Mouse (Mus musculus) adrenal gland, adult 8-10 months (tissue): ENCODE data around the gene Vps72. TPM values are rescaled to one million over a fixed set of nuclear protein-coding genes. Genes with fewer than 3 reads are reported as not detected.

ENCODE experiments used
- DNase-seq: peaks from one replicate; pipeline ENCODE4 v3.0.0; 2022
- microRNA-seq, 2 experiments: library from miRNA; unstranded; fragments of <30 nt; microRNA quantifications; one replicate each; pipeline ENCODE4 v1.2.0; 2022
- total RNA-seq, 4 experiments: library from RNA; stranded (reverse); gene quantifications; 2 replicates each; pipeline ENCODE4 v1.2.4; 2022

Vps72 gene
- total RNA-seq, 4 experiments from 2014 or later: 54.8 to 72.9 (median 63.4) TPM

DNA sequence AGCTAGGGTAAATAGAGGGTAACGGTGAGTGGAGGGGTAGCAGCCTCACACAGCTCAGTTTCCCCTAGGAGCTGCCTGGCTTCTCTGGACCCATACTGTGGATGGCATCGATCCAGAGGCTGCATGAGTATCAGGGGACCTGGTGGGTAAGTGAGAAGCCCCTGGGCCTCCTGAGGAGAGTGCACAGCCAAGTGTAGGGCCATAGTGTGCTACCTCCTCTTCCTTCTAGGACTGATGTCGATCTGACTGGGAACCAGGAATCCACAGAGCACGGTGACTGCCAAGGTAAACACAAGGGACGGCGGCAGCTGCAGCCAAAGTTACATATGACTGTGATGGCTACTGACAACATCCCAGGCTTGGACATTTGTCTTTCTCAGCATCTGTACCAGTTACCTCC is 60.3 kb downstream of the Vps72 start:
- no peak for DNase-seq

Small RNA genes within 50 kb of the gene (microRNA-seq; reads per million reads assigned to microRNA genes)
- 0 reads per million in 2 experiments for gene Mir8099-1

Other genes with a start within 250 kb of the Vps72 start
- 100 to 1,000 TPM; 313 to 362 (median 341) TPM for gene Psmb4, start 224.1 kb upstream of the Vps72 start, total RNA-seq
- 10 to 100 TPM; 43.1 to 69.2 (median 57.5) TPM for gene Selenbp1, start 178.0 kb upstream of the Vps72 start, total RNA-seq
- gene Rfx5, start 156.9 kb upstream of the Vps72 start, total RNA-seq: 10 to 100 TPM; 27.2 to 56.5 (median 40.3) TPM
- 10 to 100 TPM; 59.3 to 87.5 (median 74.9) TPM for gene Pi4kb, start 136.3 kb upstream of the Vps72 start, total RNA-seq
- 10 to 100 TPM; 33.8 to 57.6 (median 46.8) TPM for gene Zfp687, start 95.6 kb upstream of the Vps72 start, total RNA-seq
- 100 to 1,000 TPM; 219 to 265 (median 258) TPM for gene Psmd4, start 68.4 kb upstream of the Vps72 start, total RNA-seq
- gene Pip5k1a, start 4.1 kb upstream of the Vps72 start, total RNA-seq: 10 to 100 TPM; 47.4 to 69.4 (median 54.9) TPM
- gene Tmod4, start 13.5 kb downstream of the Vps72 start, total RNA-seq: 1 to 10 TPM in 1 of 4 experiments, under 1 TPM in 1, not detected in 2; 0.56 to 1.5 TPM
- gene Scnm1, start 23.0 kb downstream of the Vps72 start, total RNA-seq: 10 to 100 TPM; 30.8 to 58.2 (median 43.5) TPM
- 10 to 100 TPM in 3 of 4 experiments, 1 to 10 TPM in 1; 8.4 to 11.4 (median 10.4) TPM for gene Lysmd1, start 23.1 kb downstream of the Vps72 start, total RNA-seq
- 1 to 10 TPM; 1.8 to 5.0 (median 3.2) TPM for gene Tnfaip8l2, start 31.3 kb downstream of the Vps72 start, total RNA-seq
- 10 to 100 TPM in 2 of 4 experiments, 1 to 10 TPM in 2; 4.0 to 13.1 (median 8.0) TPM for gene Sema6c, start 49.4 kb downstream of the Vps72 start, total RNA-seq
- 10 to 100 TPM; 21.4 to 40.8 (median 28.2) TPM for gene Gabpb2, start 106.9 kb downstream of the Vps72 start, total RNA-seq
- gene Cdc42se1, start 117.7 kb downstream of the Vps72 start, total RNA-seq: 100 to 1,000 TPM in 2 of 4 experiments, 10 to 100 TPM in 2; 81.4 to 119 (median 97.4) TPM
- gene Mllt11, start 121.1 kb downstream of the Vps72 start, total RNA-seq: 1 to 10 TPM; 6.6 to 7.1 (median 6.8) TPM
- under 1 TPM in 1 of 4 experiments, not detected in 3; 0.19 TPM for gene Gm128, start 130.6 kb downstream of the Vps72 start, total RNA-seq
- gene Bnipl, start 140.2 kb downstream of the Vps72 start, total RNA-seq: under 1 TPM in 1 of 4 experiments, not detected in 3; 0.75 TPM
- gene Mindy1, start 170.3 kb downstream of the Vps72 start, total RNA-seq: 100 to 1,000 TPM; 127 to 191 (median 150) TPM
- 10 to 100 TPM; 26.8 to 34.8 (median 31.7) TPM for gene Prune1, start 171.1 kb downstream of the Vps72 start, total RNA-seq
- gene Anxa9, start 196.2 kb downstream of the Vps72 start, total RNA-seq: 1 to 10 TPM; 1.9 to 4.2 (median 3.0) TPM
- 100 to 1,000 TPM; 211 to 272 (median 241) TPM for gene Cers2, start 203.8 kb downstream of the Vps72 start, total RNA-seq
- gene Setdb1, start 246.2 kb downstream of the Vps72 start, total RNA-seq: 10 to 100 TPM; 22.2 to 38.1 (median 27.8) TPM